Mouse (Mus musculus) liver, embryonic 14.5 days (tissue): Measurements from ENCODE around the gene Ift20. TPM values are rescaled to one million over a fixed set of nuclear protein-coding genes. Genes with fewer than 3 reads are reported as not detected.
A peak's percentile ranks its signal among the peaks of the same experiment; 100 is the strongest.

ENCODE experiments used
- ATAC-seq: fragments of 200-750 bp; cut with Nextera tagmentation; 2 replicates; pipeline ENCODE4 v1.8.0; 2017; ENCODE audit warnings: moderate number of reproducible peaks, mild to moderate bottlenecking, moderate library complexity; ENCODE audit not compliant: insufficient read depth
- DNase-seq, 3 experiments: peaks; one replicate each; pipeline ENCODE4 v3.0.0-alpha.2; 2012 to 2013; ENCODE audit warnings: low read depth in 3 of 3, low spot score in 3 of 3
- H3K27ac ChIP-seq: fragments of 300-500 bp; sonication (generic); 2 replicates; pipeline ENCODE4 v1.5.1; 2014; ENCODE audit warnings: moderate library complexity, mild to moderate bottlenecking, control low read depth, inconsistent platforms
- H3K27me3 ChIP-seq: fragments of 300-500 bp; sonication (generic); 2 replicates; pipeline ENCODE4 v1.6.1; 2014; ENCODE audit warnings: mild to moderate bottlenecking, low read length, moderate library complexity; ENCODE audit not compliant: control insufficient read depth, insufficient read depth
- H3K36me3 ChIP-seq: fragments of 300-500 bp; sonication (generic); replicated peaks from 2 replicates; pipeline ENCODE4 v1.6.1; 2014; ENCODE audit warnings: low read depth; ENCODE audit not compliant: control insufficient read depth, insufficient read depth
- H3K4me1 ChIP-seq, 2 experiments: fragments of 200-500 bp in 1 of 2; fragments of 300-500 bp in 1 of 2; sonication (generic) in 1 of 2; replicated peaks; 2 replicates each; pipeline ENCODE4 v1.6.1; 2012 to 2014; ENCODE audit warnings: antibody characterized with exemption in 1 of 2, inconsistent platforms in 1 of 2, low read length in 1 of 2; ENCODE audit not compliant: control insufficient read depth in 2 of 2, insufficient read depth in 2 of 2
- H3K4me2 ChIP-seq: fragments of 300-500 bp; sonication (generic); 2 replicates; pipeline ENCODE4 v1.6.1; 2014; ENCODE audit warnings: low read depth, mild to moderate bottlenecking, control low read depth, moderate library complexity
- H3K4me3 ChIP-seq, 2 experiments: fragments of 200-500 bp in 1 of 2; fragments of 300-500 bp in 1 of 2; sonication (generic) in 1 of 2; 2 replicates each; pipeline ENCODE4 v1.5.1; 2012 to 2014; ENCODE audit warnings: low read depth in 2 of 2, low read length in 2 of 2, mild to moderate bottlenecking in 2 of 2, control low read depth in 1 of 2, inconsistent platforms in 1 of 2, moderate library complexity in 1 of 2; ENCODE audit not compliant: insufficient read depth in 1 of 2
- H3K9ac ChIP-seq: fragments of 300-500 bp; sonication (generic); replicated peaks from 2 replicates; pipeline ENCODE4 v1.6.1; 2014; ENCODE audit warnings: mild to moderate bottlenecking, control low read depth, moderate library complexity
- H3K9me3 ChIP-seq: fragments of 300-500 bp; sonication (generic); 2 replicates; pipeline ENCODE4 v1.6.1; 2016; ENCODE audit warnings: low read length, mixed read lengths; ENCODE audit not compliant: control insufficient read depth
- CTCF ChIP-seq: IDR thresholded peaks from 2 replicates; pipeline ENCODE4 v1.5.1; 2016; ENCODE audit warnings: antibody characterized with exemption, low read depth, control low read depth
- EP300 ChIP-seq: IDR thresholded peaks from 2 replicates; pipeline ENCODE4 v1.6.1; 2016; ENCODE audit warnings: antibody characterized with exemption, low read depth
- WGBS: fragments of 180-500 bp; shearing (Covaris S2); extraction: QIAGEN DNeasy Blood & Tissue Kit; methylation state at CpG from one replicate; pipeline ENCODE4 v1.1.7; 2014; ENCODE audit not compliant: insufficient replicate concordance; 5-methylcytosine and 5-hydroxymethylcytosine counted together
- polyA plus RNA-seq, 2 experiments: library from polyadenylated mRNA; depleted of rRNA in 1 of 2; stranded (reverse) in 1 of 2; unstranded in 1 of 2; fragments of >200 nt; fragmentation: Nextera tagmentation in 1 of 2; extraction: Ambion mirVana in 1 of 2; gene quantifications; 2 replicates each; pipeline versions ENCODE4 v1.2.1 to v1.2.3; 2012 to 2014

The Ift20 gene
- polyA plus RNA-seq, 2 experiments = 41.7 to 77.8 TPM

DNA sequence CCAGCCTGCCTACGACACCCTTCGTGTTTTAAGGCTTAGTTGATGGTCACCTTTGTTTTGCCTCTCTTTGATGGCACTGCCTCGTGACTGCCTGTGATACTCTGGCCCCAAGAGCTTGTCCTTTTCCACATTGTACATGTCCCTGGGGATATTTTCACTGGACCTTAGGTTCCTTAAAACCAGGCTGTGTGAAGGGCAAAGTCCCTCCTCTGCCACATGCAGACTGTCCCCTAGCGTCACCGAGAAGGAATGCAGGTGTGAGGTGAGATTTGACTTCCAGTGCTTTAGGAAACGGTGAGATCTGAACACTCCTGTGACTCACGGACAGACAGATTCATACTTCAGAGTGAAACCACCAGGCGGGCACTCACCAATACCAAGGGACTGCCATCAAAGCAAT, 21.1 kb downstream of the Ift20 start:
- DNase-seq = no peak
- no peak overlapping the region for H3K4me3 ChIP-seq
- WGBS = 53% methylated on average over 8 of the region's 8 CpGs
- ATAC-seq = no peak
- no peak overlapping the region for H3K27ac ChIP-seq
- H3K27me3 ChIP-seq = no peaks in the 10 kb centered on the region
- TF ChIP-seq EP300 (no peak), CTCF (peak; percentile 59)
- no peaks in the 10 kb centered on the region for H3K36me3 ChIP-seq
- H3K9me3 ChIP-seq = no peaks in the 10 kb centered on the region
- H3K4me2 ChIP-seq = no peak overlapping the region
- peaks cover 0 to 16% of the 10 kb centered on the region in 2 experiments for H3K4me1 ChIP-seq
- H3K9ac ChIP-seq = no peak overlapping the region

DNA sequence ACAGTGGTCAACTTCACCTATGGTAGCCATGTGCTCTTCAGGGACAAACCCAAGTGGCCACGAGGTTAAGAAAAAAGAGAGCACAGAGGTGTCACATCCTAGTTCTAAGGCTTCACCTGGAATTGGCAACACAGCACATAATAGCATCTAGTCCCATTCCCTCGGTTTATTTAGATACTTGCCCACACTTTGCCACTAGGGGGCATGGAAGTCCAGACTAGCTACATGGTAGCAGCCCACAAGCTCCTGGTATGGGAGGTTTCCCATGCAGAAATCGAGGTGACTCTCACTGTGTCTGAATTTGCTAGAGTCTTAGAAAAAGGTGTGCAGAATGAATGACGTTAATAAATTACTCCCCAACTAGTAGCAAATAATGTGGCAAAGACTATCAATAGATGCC, 24.3 kb downstream of the Ift20 start:
- H3K27ac ChIP-seq = no peak overlapping the region
- no peak for DNase-seq
- no peak overlapping the region for H3K4me2 ChIP-seq
- H3K9me3 ChIP-seq = no peaks in the 10 kb centered on the region
- no peaks in the 10 kb centered on the region for H3K36me3 ChIP-seq
- H3K9ac ChIP-seq = no peak overlapping the region
- 5% methylated on average over 4 of the region's 4 CpGs for WGBS
- H3K4me1 ChIP-seq = peaks cover 0 to 12% of the 10 kb centered on the region in 2 experiments; a peak in 2 of 4 replicates
- TF ChIP-seq EP300 = no peak
- peak; percentile 84 for TF ChIP-seq CTCF
- no peaks in the 10 kb centered on the region for H3K27me3 ChIP-seq
- ATAC-seq = no peak
- H3K4me3 ChIP-seq = no peak overlapping the region

DNA sequence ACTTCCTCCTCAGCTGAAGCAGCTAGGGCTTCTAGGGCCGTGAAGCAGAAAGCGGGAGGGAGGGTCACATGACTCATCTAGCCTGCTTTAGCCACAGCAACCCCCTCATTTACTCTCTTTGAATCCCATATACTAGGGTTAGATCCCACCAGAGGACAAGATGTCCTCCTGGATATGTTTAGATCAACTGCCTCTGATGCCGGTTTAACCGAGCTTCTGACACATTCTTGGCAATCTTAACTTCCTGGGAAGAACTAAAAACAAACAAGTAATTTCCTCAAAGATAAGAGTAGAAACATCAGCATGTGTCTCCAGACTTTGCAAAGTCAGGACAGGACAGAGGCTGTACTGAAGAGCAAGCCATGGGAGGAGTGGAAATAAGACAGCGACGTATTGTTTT, 30.6 kb downstream of the Ift20 start:
- H3K9ac ChIP-seq = no peak overlapping the region
- no peak for DNase-seq
- peaks cover 0 to 7% of the 10 kb centered on the region in 2 experiments; a peak in 2 of 4 replicates for H3K4me1 ChIP-seq
- H3K9me3 ChIP-seq = no peaks in the 10 kb centered on the region
- 0 out of 2 replicates have a peak, but pooled peaks have one; percentile 31 for ATAC-seq
- no peaks in the 10 kb centered on the region for H3K27me3 ChIP-seq
- TF ChIP-seq CTCF = no peak
- TF ChIP-seq EP300 = no peak
- H3K4me2 ChIP-seq = no peak overlapping the region
- 28% methylated on average over 6 of the region's 6 CpGs for WGBS
- H3K27ac ChIP-seq = no peak overlapping the region
- H3K4me3 ChIP-seq = no peak overlapping the region
- no peaks in the 10 kb centered on the region for H3K36me3 ChIP-seq

DNA sequence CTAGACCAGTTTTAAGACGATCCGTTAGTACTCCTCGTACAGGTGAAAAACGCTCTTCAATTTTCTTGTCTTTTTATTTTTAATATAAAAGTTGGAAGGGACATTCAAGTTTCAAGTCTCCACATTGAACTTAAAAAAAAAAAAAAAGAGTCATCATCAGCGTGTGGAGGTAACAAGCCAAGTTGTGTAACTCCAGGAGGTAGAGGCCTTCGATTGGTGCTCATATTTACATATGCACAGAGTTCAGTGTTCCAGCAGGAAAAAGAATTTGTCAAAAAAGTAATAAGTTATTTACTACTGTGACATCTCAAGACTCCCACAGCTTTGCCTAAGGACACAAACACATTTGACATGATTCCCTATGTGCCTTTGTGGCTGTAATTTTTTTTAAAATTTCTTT, 31.5 kb downstream of the Ift20 start:
- Histone ChIP-seq H3K4me2 (no peak overlapping the region), H3K9ac (no peak overlapping the region), H3K27ac (no peak overlapping the region), H3K27me3 (no peaks in the 10 kb centered on the region), H3K9me3 (no peaks in the 10 kb centered on the region), H3K36me3 (no peaks in the 10 kb centered on the region), H3K4me3 (no peak overlapping the region), H3K4me1 (peaks cover 0 to 7% of the 10 kb centered on the region in 2 experiments; a peak in 2 of 4 replicates)
- ATAC-seq (no peak), DNase-seq (no peak)
- 65% methylated on average over 6 of the region's 6 CpGs for WGBS
- no peak for TF ChIP-seq EP300
- no peak for TF ChIP-seq CTCF

DNA sequence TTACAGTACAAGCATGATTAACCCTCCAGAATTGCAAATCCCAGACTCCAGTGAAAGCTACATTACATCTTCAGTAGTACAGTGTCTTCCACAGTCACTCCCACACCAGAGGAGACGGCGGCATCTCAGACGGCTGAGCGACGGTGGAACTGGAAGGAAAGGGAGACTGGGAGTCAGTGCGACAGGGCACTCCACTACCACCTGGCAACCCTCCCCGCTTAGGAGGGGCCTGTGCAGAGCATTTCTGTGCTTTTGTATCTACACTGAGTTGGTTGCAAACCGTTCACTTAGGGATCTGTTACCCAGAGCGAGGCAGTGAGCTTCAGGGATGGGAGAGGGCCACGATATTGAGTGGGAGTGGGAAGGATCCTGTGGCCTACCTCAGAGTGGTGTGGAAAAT, 32.7 kb downstream of the Ift20 start:
- Histone ChIP-seq H3K36me3 (no peaks in the 10 kb centered on the region), H3K9me3 (no peaks in the 10 kb centered on the region), H3K27me3 (no peaks in the 10 kb centered on the region), H3K9ac (no peak overlapping the region), H3K4me1 (peaks cover 0 to 7% of the 10 kb centered on the region in 2 experiments; a peak in 2 of 4 replicates), H3K4me3 (no peak overlapping the region), H3K27ac (no peak overlapping the region), H3K4me2 (no peak overlapping the region)
- 78% methylated on average over 10 of the region's 10 CpGs for WGBS
- no peak for ATAC-seq
- TF ChIP-seq EP300 (no peak), CTCF (no peak)
- no peak for DNase-seq
